Mouse (Mus musculus) G1E (cell line): ENCODE measurements around the gene Retreg1.

Experiments used
- CTCF ChIP-seq: IDR thresholded peaks from 2 replicates; pipeline ENCODE4 v1.5.1; 2012; ENCODE audit warnings: low read depth, low read length, inconsistent platforms, mixed read lengths
- GATA1 ChIP-seq: IDR thresholded peaks from 2 replicates; pipeline ENCODE4 v1.6.1; 2012; ENCODE audit warnings: borderline replicate concordance, low read length, inconsistent platforms, mixed read lengths
- GATA2 ChIP-seq: IDR thresholded peaks from 2 replicates; pipeline ENCODE4 v1.6.1; 2012; ENCODE audit warnings: low read depth, low read length, inconsistent platforms, borderline replicate concordance
- POLR2AphosphoS5 ChIP-seq: IDR thresholded peaks from 2 replicates; pipeline ENCODE4 v1.6.1; 2012; ENCODE audit warnings: low read depth, low read length, inconsistent platforms; ENCODE audit not compliant: insufficient replicate concordance
- TAL1 ChIP-seq: conservative IDR thresholded peaks from 2 replicates; pipeline ENCODE4 v1.6.1; 2012; ENCODE audit warnings: low read depth, low read length, inconsistent platforms, mixed read lengths

- no peak for TF ChIP-seq POLR2AphosphoS5
- no peak for TF ChIP-seq CTCF
- TF ChIP-seq TAL1, result no peak
- no peak for TF ChIP-seq GATA2
- TF ChIP-seq GATA1, result no peak
Observed at GRCm38 (mm10) chr15:25830426-25830825, 12.6 kb upstream of the Retreg1 start.
